Mouse (Mus musculus) lung, postnatal 14 days (tissue): ENCODE measurements around the gene Aftph.

ENCODE experiments used
- DNase-seq: peaks from one replicate; pipeline ENCODE4 v3.0.0; 2021

Aftph gene

DNA sequence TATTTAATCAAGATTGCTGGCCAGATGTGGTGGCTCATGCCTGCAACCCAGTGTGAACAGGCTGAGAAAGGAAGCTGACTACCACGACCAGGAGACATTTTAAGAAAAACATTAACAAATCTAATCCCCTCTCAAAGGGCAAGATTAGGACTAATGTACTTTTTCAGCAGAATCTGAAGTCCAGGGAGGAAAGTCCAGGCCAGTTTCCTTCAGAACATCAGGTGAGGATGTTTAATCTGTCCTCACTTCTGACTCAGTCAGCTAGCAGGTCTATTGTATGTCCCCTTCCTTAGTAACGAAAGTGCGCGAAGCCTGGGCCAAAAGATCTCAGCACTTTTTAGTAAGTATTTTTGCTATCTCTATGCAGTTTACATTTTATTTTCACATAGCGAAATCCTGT, 17.8 kb downstream of the Aftph start:
- no peak for DNase-seq

- DNase-seq = no peak
Measured at GRCm38 (mm10) chr11:20712068-20712671, 29.2 kb downstream of the Aftph start.

GRCm38 (mm10) chr11:20691000-20691399, 50.4 kb downstream of the Aftph start:
- peak; percentile 76 for DNase-seq

DNA sequence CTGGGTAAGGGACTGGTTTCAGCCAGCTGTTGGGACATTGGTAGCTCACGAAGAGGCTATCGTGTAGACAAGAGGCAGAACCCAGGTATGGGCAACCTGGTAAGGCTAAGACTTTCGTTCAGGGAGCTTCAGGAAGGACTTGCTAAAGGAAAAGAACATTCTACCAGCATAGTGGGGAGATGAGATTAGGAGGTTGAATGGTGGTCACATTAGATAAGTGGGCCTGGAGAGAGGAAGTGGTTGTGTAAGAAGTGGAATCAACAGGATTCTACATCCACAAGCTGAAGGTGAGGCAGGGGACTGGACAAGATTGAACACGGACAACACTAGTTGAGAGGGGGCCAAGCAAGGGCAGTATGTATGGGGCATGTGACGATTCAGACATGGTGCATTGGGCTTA, 59.7 kb downstream of the Aftph start:
- no peak for DNase-seq

DNA sequence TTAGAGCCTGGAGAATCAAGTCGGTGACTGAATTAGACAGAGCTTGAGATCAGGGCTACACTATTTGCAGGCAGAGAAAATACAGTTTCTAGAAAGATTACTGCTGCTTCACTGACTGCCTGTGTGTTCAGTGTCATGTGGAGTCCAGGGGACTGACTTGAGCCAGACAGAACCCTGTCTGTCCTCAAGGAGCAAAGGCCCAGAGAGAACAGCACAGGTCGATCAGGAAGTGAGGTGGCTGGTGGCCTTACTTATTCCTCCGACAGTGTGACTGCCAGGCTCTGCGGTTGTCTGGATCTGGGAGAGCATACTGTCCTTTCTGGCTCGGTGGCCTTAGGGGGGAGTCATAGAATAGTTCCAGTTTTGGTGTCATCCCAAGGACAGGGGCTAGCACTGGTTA, 60.6 kb downstream of the Aftph start:
- no peak for DNase-seq

DNA sequence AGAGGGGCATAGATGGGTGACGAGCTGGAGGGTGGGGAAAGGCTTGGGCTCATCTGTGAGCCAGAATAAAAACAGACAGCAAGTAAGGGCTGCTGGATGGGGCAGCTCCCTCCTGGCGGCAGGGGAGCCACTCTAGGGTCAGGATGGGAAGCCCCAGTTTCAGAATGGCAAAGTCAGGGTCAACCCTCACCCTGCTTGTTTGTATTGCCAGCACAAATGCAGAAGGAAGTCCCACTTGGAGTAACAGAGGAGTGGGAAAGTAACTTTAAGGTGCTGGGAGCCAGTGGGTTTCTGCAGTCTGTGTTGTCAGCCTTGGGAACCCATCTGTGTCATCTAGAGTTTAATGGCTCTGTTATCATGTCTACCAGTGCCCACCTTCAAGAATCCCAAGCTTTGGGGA, 62.0 kb downstream of the Aftph start:
- no peak for DNase-seq

DNA sequence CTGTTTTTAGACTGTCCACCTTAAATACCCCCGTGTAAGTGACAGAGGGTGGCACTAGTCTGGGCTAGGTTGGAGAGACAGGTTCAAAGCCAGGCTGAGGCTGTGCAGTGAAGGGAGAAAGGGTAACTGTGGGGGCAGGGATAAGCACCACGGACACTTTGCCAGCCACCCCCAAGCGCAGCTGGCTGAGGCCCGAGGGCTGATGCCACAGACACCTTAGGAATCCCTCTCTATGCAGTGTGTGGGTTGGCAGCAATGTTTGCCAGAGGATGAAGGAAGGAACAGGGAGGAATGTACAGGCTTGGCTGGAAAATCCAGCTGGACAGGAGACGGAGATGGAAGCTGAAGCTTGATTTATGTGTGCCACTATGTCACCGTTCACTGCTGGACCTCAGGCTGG, 68.9 kb downstream of the Aftph start:
- no peak for DNase-seq

GRCm38 (mm10) chr11:20671789-20672392, 69.5 kb downstream of the Aftph start:
- no peak for DNase-seq

DNA sequence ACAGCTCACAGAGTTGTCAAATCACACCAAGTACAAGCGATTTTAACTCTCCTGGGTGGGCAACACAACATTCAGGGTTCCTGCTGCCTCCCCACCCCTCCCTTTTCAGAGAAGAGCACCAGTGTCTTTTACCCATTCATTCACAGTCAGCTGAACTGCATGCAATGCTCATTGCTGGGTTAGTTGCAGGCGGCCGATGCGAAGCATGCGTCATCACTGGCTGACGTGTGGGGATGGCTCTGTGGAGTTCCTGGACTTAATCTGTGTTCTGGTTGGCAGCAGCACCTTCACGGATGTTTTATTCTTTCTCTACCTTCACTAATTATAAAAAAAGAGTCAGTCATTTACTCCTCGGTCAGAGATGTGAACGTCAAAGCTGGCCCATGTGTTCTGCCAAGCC, 76.5 kb downstream of the Aftph start:
- no peak for DNase-seq

GRCm38 (mm10) chr11:20663580-20664198, 77.7 kb downstream of the Aftph start:
- DNase-seq = no peak

- no peak for DNase-seq
Measured at GRCm38 (mm10) chr11:20662811-20663210, 78.6 kb downstream of the Aftph start.

DNA sequence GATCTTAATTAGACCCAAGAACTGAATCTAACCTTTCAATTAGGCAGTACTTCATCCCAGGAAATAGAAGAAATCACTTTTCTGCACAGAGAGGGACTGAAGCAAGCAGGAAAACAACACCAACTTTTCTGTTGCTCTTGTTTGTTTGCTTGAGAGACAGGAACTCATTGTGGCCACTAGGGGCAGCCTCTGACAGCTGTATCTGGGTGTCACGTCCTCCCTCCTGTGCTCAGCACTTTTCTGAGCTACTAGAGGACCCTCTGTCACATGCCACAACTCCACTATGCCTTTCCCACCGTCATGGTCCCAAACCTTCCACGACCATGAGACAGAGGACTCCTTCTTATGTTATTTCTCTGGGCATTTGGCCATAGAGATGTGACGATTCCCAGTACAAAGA, 79.7 kb downstream of the Aftph start:
- DNase-seq = peak; percentile 67

DNA sequence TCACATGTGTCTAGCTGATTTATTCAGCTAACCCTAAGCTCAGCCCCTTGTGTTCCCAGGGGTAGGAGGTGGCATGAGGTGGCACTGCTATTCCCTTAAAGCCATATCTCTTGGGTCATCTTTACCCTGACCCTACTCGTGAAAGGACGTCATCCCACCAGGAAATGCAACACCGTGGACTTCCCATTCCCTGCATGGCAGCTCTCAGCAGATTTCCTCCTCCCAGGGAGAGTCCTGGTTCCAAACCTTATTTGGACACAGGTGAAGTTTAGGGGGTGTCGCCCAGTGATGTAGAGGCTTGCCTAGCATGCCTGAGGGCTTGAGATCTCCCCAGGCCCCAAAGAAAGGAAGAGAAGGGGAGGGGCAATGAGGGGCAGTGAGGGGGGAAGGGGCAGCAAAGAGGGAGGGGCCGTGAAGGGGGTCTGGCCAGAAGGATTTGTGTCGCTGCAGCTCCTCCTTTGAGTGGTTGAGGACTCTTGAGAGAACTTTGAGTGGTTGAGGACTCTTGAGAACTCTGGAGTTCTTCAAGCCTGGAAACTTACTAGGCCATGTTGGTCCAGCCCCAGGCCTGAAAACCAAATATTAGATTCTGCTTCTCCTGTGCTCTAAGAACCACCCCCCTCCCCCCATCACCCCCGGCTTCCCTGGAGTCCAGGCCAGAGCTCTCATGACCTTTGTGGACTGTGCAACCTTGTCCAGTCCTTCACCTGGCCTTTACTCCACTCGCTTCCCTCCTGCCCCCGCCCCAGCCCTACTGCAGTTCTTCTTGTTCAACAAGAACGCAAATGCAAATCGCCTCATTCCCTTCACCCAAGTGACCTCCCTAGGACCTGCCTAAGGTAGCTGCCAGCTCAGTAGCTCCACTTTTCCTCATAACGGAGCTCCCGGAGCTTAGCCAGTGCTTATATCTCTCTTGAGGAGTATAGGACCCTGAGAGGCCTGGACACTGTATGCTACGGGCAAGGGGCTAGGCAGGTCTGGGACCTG, 81.0 kb downstream of the Aftph start:
- peak; percentile 35 for DNase-seq

- DNase-seq = peak; percentile 58
Measured at GRCm38 (mm10) chr11:20659094-20659493, 82.3 kb downstream of the Aftph start.

DNA sequence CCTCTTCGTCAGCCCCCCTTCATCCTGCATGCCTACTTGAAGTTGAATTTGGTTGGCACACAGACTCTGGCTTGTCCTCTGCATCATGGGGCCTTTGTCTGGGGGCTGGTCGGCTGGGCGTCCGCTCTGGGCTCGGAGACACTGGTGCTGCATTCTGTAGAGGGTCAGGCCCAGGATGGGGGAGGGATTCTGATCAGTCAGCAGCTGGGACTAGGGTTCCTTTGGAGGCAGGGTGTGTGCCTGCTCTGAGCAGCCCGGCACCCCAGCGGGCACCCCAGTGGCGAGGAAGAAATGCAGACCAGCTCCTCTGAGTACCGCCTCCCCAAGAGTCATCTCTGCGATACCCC, 84.7 kb downstream of the Aftph start:
- DNase-seq = no peak

GRCm38 (mm10) chr11:20655795-20656710, 85.3 kb downstream of the Aftph start:
- peak; percentile 43 for DNase-seq

DNA sequence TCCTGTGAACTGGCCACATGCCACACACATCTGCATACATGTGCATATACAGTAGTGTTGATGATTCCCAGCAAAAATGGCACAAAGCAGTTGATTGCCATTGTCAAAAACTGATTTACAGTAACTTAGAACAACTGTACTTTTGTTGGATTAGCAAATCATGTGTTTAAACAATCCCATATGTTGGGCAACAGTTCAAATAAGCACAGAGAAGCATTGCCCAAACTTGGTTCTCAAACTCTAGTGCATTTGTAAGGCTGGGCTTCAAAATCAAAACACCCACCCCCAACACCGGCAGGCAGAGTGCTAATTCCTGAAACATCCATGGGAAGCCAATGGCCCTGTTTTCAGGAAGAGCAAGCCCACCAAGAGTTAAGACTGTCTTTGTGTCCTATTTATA, 90.2 kb downstream of the Aftph start:
- no peak for DNase-seq

DNA sequence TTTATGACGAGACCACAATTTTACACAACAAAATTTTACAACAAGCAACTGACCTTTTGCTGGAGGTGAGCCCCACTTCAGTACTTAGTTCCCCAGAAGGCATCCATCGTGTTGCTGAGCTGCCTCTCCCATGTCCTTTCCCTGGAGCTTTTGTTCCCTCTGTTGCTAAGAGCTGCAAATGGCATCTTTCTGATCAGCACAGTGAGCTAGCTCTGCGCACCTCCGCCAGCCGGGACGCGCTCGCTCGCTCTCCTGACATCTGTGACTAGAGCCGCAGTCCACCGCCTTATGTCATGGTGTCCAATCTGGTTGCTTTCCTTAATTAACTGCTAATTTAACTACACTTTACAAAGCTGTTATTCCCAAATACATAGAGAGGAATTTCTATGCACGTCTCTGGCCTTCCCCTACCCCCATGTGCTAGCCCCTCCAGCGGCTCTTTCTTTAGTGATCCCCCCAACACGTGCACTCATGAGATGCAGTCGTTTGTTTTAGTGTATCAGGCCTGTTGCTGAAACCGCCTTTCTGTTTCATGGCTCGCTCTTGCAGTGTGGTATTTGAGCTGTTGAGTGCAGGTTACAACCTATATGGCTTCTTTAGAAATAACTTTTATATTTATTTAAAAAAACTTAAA, 91.3 kb downstream of the Aftph start:
- no peak for DNase-seq

DNA sequence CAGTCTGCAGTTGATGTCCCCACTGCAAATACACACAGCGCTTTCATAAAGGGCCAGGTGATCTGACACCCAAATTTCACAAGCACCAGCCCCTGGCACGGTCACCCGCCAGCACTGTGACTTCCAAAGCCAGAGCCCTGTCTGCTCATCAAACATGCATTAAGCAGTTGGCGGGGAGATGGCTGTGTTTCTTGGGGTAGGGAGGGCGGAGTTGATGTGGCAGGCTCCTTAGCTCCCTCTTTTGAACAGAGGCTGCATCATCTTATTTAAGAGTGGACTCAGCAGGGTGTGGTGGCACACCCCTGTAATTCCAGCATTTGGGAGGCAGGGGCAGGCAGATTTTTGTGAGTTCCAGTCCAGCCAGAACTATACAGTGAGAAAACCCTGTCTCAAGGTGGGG, 91.9 kb downstream of the Aftph start:
- DNase-seq = no peak

GRCm38 (mm10) chr11:20647902-20648625, 93.3 kb downstream of the Aftph start:
- DNase-seq = no peak
